Mouse (Mus musculus) olfactory bulb, adult 2 months (tissue): ENCODE results near the gene Sec24b.

Experiments
- CTCF ChIP-seq: fragments of 200-500 bp; IDR thresholded peaks from 2 replicates; pipeline ENCODE4 v1.5.1; 2012; ENCODE audit warnings: low read depth, mild to moderate bottlenecking, low read length, moderate library complexity; ENCODE audit not compliant: insufficient read depth
- POLR2A ChIP-seq: fragments of 200-500 bp; IDR thresholded peaks from 2 replicates; pipeline ENCODE4 v1.6.1; 2012; ENCODE audit warnings: mild to moderate bottlenecking, low read depth, low read length, moderate library complexity; ENCODE audit not compliant: insufficient read depth

GRCm38 (mm10) chr3:129982271-129982670 lies 79.1 kb downstream of the Sec24b start:
- TF ChIP-seq CTCF, result no peak
- TF ChIP-seq POLR2A, result no peak
